Mouse (Mus musculus): ENCODE measurements at regions not wholly inside any gene's neighbourhood (a gene's known extent, or its start where the extent isn't known, plus 50 kb on each side); places are given as distances from the start of the nearest gene placed in this dataset.

- no peaks in the 10 kb centered on the region for H3K27me3 ChIP-seq (replicated peaks; ENCODE audit: control insufficient read depth, insufficient read depth, low read length)
- 80% methylated on average over 16 of the region's 16 CpGs for WGBS
- no peak overlapping the region for H3K27ac ChIP-seq (ENCODE audit: low read depth)
Measured at GRCm38 (mm10) chr8:31454736-31455391, 1973.6 kb upstream of the 5930422O12Rik start.

GRCm38 (mm10) chr8:31460349-31460748, 1968.2 kb upstream of the 5930422O12Rik start:
- no peaks in the 10 kb centered on the region for H3K36me3 ChIP-seq (ENCODE audit: control insufficient read depth, insufficient read depth, low read length)
- 90% methylated on average over 3 of the region's 3 CpGs for WGBS
- no peak overlapping the region for H3K4me2 ChIP-seq (ENCODE audit: low read length)
- ATAC-seq (replicated peaks; ENCODE audit: low FRiP score, low TSS enrichment, low read depth) (no peak), DNase-seq (ENCODE audit: low spot score) (no peak)
- H3K4me1 ChIP-seq (replicated peaks; ENCODE audit: control insufficient read depth, insufficient read depth, low read length) = no peaks in the 10 kb centered on the region
- no peak overlapping the region for H3K27ac ChIP-seq (ENCODE audit: low read depth)
- no peaks in the 10 kb centered on the region for H3K9me3 ChIP-seq (ENCODE audit: control insufficient read depth, low read length)
- no peak overlapping the region for H3K9ac ChIP-seq (ENCODE audit: low read length)
- H3K4me3 ChIP-seq (ENCODE audit: low read depth, low read length) = no peak overlapping the region
- no peaks in the 10 kb centered on the region for H3K27me3 ChIP-seq (replicated peaks; ENCODE audit: control insufficient read depth, insufficient read depth, low read length)

More at GRCm38 (mm10) chr8:31454736-31455391, 1973.6 kb upstream of the 5930422O12Rik start:
- Histone ChIP-seq H3K4me3 (ENCODE audit: low read depth, low read length) (no peak overlapping the region), H3K9me3 (ENCODE audit: control insufficient read depth, low read length) (no peaks in the 10 kb centered on the region), H3K4me1 (replicated peaks; ENCODE audit: control insufficient read depth, insufficient read depth, low read length) (no peaks in the 10 kb centered on the region), H3K4me2 (ENCODE audit: low read length) (no peak overlapping the region), H3K9ac (ENCODE audit: low read length) (no peak overlapping the region), H3K36me3 (ENCODE audit: control insufficient read depth, insufficient read depth, low read length) (no peaks in the 10 kb centered on the region)
- ATAC-seq (replicated peaks; ENCODE audit: low FRiP score, low TSS enrichment, low read depth) = no peak
- no peak for DNase-seq (ENCODE audit: low spot score)

All from intestine, embryonic 14.5 days (tissue).